Mouse (Mus musculus) liver, postnatal 0 days (tissue): ENCODE measurements at regions not wholly inside any gene's neighbourhood (a gene's known extent, or its start where the extent isn't known, plus 50 kb on each side); places are given as distances from the start of the nearest gene placed in this dataset.

Source experiments
- CTCF ChIP-seq: sonication (generic); IDR thresholded peaks from 2 replicates; pipeline ENCODE4 v1.5.1; 2016; ENCODE audit warnings: antibody characterized with exemption, low read depth
- EP300 ChIP-seq: IDR thresholded peaks from 2 replicates; pipeline ENCODE4 v1.6.1; 2016; ENCODE audit warnings: antibody characterized with exemption, low read depth, mild to moderate bottlenecking

- TF ChIP-seq CTCF (no peak), EP300 (no peak)
These were observed 128.2 kb upstream of the Map3k1 start for GRCm38 (mm10) chr13:111936983-111937382.
